In genomic region chr15:11036535-11037375, GRCm38 (mm10) we compare ENCODE assay signal across 9 mouse cellular contexts. TPM values are rescaled to one million over a fixed set of nuclear protein-coding genes. Genes with fewer than 3 reads are reported as not detected.
DNase-seq lines count a peak whose midpoint lies in the region; ATAC-seq and TF ChIP-seq lines count a peak whose summit lies in the region.
"Had no signal": no experiment of that assay in that cellular context is flagged by ENCODE, and none has a peak within 500 bp of the region (broad histone marks: within the 10 kb centered on the region; RNA-seq: fewer than 3 reads in every experiment).

No protein-coding gene starts in this region.

- no peaks in the 10 kb centered on the region for H3K9me3 ChIP-seq in E14TG2a.4 (ENCODE audit: low read length)
- no peaks in the 10 kb centered on the region for H3K9me3 ChIP-seq in kidney, embryonic 16.5 days (ENCODE audit: low read length)

- H3K4me1 ChIP-seq in E14TG2a.4 (replicated peaks; ENCODE audit: low read depth, low read length): peaks cover 33% of the 10 kb centered on the region
- no peaks in the 10 kb centered on the region for H3K4me1 ChIP-seq in embryonic fibroblast, embryonic 13.5 days (ENCODE audit: control insufficient read depth, insufficient read depth, low read length)
- peaks cover 24% of the 10 kb centered on the region; the same call in 1 of the 2 replicates for H3K4me1 ChIP-seq in kidney, embryonic 16.5 days (ENCODE audit: insufficient read depth, low read length)

- H3K4me3 ChIP-seq in gastrocnemius, adult 2 months: peak overlapping the region; percentile 67
- H3K4me3 ChIP-seq in E14TG2a.4 (replicated peaks; ENCODE audit: low read length) (peak overlapping the region; percentile 71), myocyte (no peak overlapping the region)
- peak overlapping the region; percentile 49 for H3K4me3 ChIP-seq in embryonic fibroblast, embryonic 13.5 days (ENCODE audit: insufficient read depth, low read length)
- H3K4me3 ChIP-seq in kidney, embryonic 16.5 days (ENCODE audit: low read length): peak overlapping the region; percentile 39

- TF ChIP-seq POLR2A in embryonic fibroblast, embryonic 13.5 days (IDR thresholded peaks at IDR 0.05; ENCODE audit: low read depth, low read length): no peak
- TF ChIP-seq POLR2A in myocyte (IDR thresholded peaks at IDR 0.05; ENCODE audit: insufficient read length, low read depth): no peak

- H3K9ac ChIP-seq in kidney, embryonic 16.5 days (replicated peaks; ENCODE audit: low read length): no peak overlapping the region

- 2% methylated on average over 49 of the region's 49 CpGs for WGBS in kidney, embryonic 16.5 days

- peak overlapping the region; percentile 58 for H3K4me2 ChIP-seq in kidney, embryonic 16.5 days (replicated peaks; ENCODE audit: low read depth, low read length)
- peak overlapping the region; percentile 75 for H3K4me2 ChIP-seq in myocyte (ENCODE audit: low read depth)

- no peaks in the 10 kb centered on the region for H3K79me2 ChIP-seq in myocyte (ENCODE audit: control insufficient read depth, insufficient read depth)

- H3K27me3 ChIP-seq in E14TG2a.4 (ENCODE audit: insufficient read depth, low read length): peaks cover 74% of the 10 kb centered on the region
- H3K27me3 ChIP-seq in kidney, embryonic 16.5 days (ENCODE audit: insufficient read depth, low read length): peaks cover 52% of the 10 kb centered on the region
- H3K27me3 ChIP-seq in myocyte (ENCODE audit: control insufficient read depth, insufficient read depth, insufficient read length): peaks cover 36% of the 10 kb centered on the region

- intact Hi-C loops in gastrocnemius, adult 2 months (cut with DNase I): loop anchor here (5.0 kb wide), 1 partner anchor 114 kb away; no protein-coding TSS in a partner anchor

- no peak overlapping the region for H3ac ChIP-seq in myocyte (ENCODE audit: control insufficient read depth, insufficient read length)

- no peak overlapping the region for H3K27ac ChIP-seq in gastrocnemius, adult 2 months
- no peak overlapping the region for H3K27ac ChIP-seq in embryonic fibroblast, embryonic 13.5 days (ENCODE audit: insufficient read depth, low read length)
- no peak overlapping the region for H3K27ac ChIP-seq in kidney, embryonic 16.5 days (ENCODE audit: low read length)

- H3K36me3 ChIP-seq in E14TG2a.4 (ENCODE audit: insufficient read depth, low read length): no peaks in the 10 kb centered on the region
- H3K36me3 ChIP-seq in kidney, embryonic 16.5 days (ENCODE audit: insufficient read depth, low read length): no peaks in the 10 kb centered on the region
- H3K36me3 ChIP-seq in myocyte (ENCODE audit: control insufficient read depth, insufficient read depth): no peaks in the 10 kb centered on the region

- TF ChIP-seq CTCF in gastrocnemius, adult 2 months (IDR thresholded peaks at IDR 0.05): no peak
- TF ChIP-seq CTCF in E14TG2a.4 (conservative IDR thresholded peaks at IDR 0.05; ENCODE audit: low read length): no peak
- TF ChIP-seq CTCF in embryonic fibroblast, embryonic 13.5 days (IDR thresholded peaks at IDR 0.05; ENCODE audit: borderline replicate concordance, insufficient read depth, low read length): no peak

- peak; percentile 37 for DNase-seq in gastrocnemius, adult 2 months
- no peak for DNase-seq in gastrocnemius, adult 18-20 months (ENCODE audit: low spot score)
- no peak for DNase-seq in spleen, postnatal 14 days (ENCODE audit: low spot score in 2 of 2)
- no peak for DNase-seq in spleen, postnatal 36 days (ENCODE audit: low spot score in 2 of 2)

- 0 out of 2 replicates have a peak, but pooled peaks have one; percentile 43 for ATAC-seq in kidney, embryonic 16.5 days (ENCODE audit: low FRiP score, low TSS enrichment)

TF ChIP-seq in myocyte, 11 proteins besides CTCF, POLR2A, EP300 and RAD21:
- TF ChIP-seq MYOG (IDR thresholded peaks at IDR 0.05; ENCODE audit: control insufficient read depth in 1 of 3, insufficient read depth in 1 of 3, insufficient read length in 2 of 3, low read depth in 2 of 3): no peak
- TF ChIP-seq MYOD1 (IDR thresholded peaks at IDR 0.05; ENCODE audit: control insufficient read depth in 1 of 3, insufficient read length in 2 of 3, low read depth in 2 of 3): no peak
- TF ChIP-seq REST (IDR thresholded peaks at IDR 0.05; ENCODE audit: insufficient read depth, insufficient read length): no peak
- TF ChIP-seq POLR2AphosphoS2 (IDR thresholded peaks at IDR 0.05; ENCODE audit: insufficient read length, low read depth): no peak
- no peak for TF ChIP-seq TCF12 (IDR thresholded peaks at IDR 0.05; ENCODE audit: insufficient read depth, poor library complexity, severe bottlenecking)
- no peak for TF ChIP-seq MAX (IDR thresholded peaks at IDR 0.05; ENCODE audit: low read depth)
- no peak for TF ChIP-seq E2F4 (IDR thresholded peaks at IDR 0.05; ENCODE audit: insufficient read depth)
- TF ChIP-seq TCF3 (IDR thresholded peaks at IDR 0.05; ENCODE audit: insufficient read length, low read depth): no peak
- no peak for TF ChIP-seq USF1 (IDR thresholded peaks at IDR 0.05; ENCODE audit: low read depth)
- TF ChIP-seq CEBPB (IDR thresholded peaks at IDR 0.05; ENCODE audit: insufficient read depth, poor library complexity, severe bottlenecking): no peak
- no peak for TF ChIP-seq SRF (IDR thresholded peaks at IDR 0.05; ENCODE audit: control insufficient read depth, insufficient read length, low read depth)

RNA-seq across cellular contexts. Expression of gene Rxfp3, which starts 1.0 kb away (rescaled TPM):
- total RNA-seq in gastrocnemius, adult 2 months (2021): not detected
- not detected for total RNA-seq in gastrocnemius, adult 18-20 months (2021)
- 0.28 TPM in 1 of 2 replicates, not detected in the other for polyA plus RNA-seq in embryonic fibroblast, embryonic 13.5 days (2011; ENCODE audit: insufficient read length, low read depth, missing spikeins)
- 0.33 and 0.37 TPM in 2 replicates for polyA plus RNA-seq in kidney, embryonic 16.5 days (2015; fragmentation: Nextera tagmentation; extraction: Ambion mirVana)
- polyA plus RNA-seq in myocyte (2012; fragmentation: generic; extraction: Trizol): 0.02 TPM
- polyA plus RNA-seq: testis, adult 2 months had no signal

RNA-seq across cellular contexts. Expression of gene Adamts12, which starts 27.8 kb away (rescaled TPM):
- total RNA-seq in gastrocnemius, adult 2 months (2021): 1 to 10 TPM; 2.7 to 2.8 TPM
- 1 to 10 TPM; 1.4 to 1.9 TPM for total RNA-seq in gastrocnemius, adult 18-20 months (2021)
- polyA plus RNA-seq in embryonic fibroblast, embryonic 13.5 days (2011; ENCODE audit: insufficient read length, low read depth, missing spikeins): 35.1 and 40.9 TPM in 2 replicates
- 3.6 and 3.8 TPM in 2 replicates for polyA plus RNA-seq in kidney, embryonic 16.5 days (2015; fragmentation: Nextera tagmentation; extraction: Ambion mirVana)
- polyA plus RNA-seq in myocyte (2012; fragmentation: generic; extraction: Trizol): 0.55 TPM

RNA-seq across cellular contexts. Expression of gene Slc45a2, which starts 36.2 kb away (rescaled TPM):
- not detected for total RNA-seq in gastrocnemius, adult 2 months (2021)
- under 1 TPM in 1 of 2 experiments, not detected in 1; 0.11 TPM for total RNA-seq in gastrocnemius, adult 18-20 months (2021)
- not detected in 2 replicates for polyA plus RNA-seq in embryonic fibroblast, embryonic 13.5 days (2011; ENCODE audit: insufficient read length, low read depth, missing spikeins)
- polyA plus RNA-seq in kidney, embryonic 16.5 days (2015; fragmentation: Nextera tagmentation; extraction: Ambion mirVana): 0.05 TPM in 1 of 2 replicates, not detected in the other
- not detected for polyA plus RNA-seq in myocyte (2012; fragmentation: generic; extraction: Trizol)

RNA-seq across cellular contexts. Expression of gene Amacr, which starts 55.2 kb away (rescaled TPM):
- total RNA-seq in gastrocnemius, adult 2 months (2021): 10 to 100 TPM; 15.5 to 23.3 TPM
- 10 to 100 TPM; 16.7 to 17.0 TPM for total RNA-seq in gastrocnemius, adult 18-20 months (2021)
- 12.0 and 12.7 TPM in 2 replicates for polyA plus RNA-seq in embryonic fibroblast, embryonic 13.5 days (2011; ENCODE audit: insufficient read length, low read depth, missing spikeins)
- polyA plus RNA-seq in kidney, embryonic 16.5 days (2015; fragmentation: Nextera tagmentation; extraction: Ambion mirVana): 37.1 and 44.4 TPM in 2 replicates
- 61.7 TPM for polyA plus RNA-seq in myocyte (2012; fragmentation: generic; extraction: Trizol)
